ENCODE assay signal across 22 mouse cellular contexts in the genomic region with DNA sequence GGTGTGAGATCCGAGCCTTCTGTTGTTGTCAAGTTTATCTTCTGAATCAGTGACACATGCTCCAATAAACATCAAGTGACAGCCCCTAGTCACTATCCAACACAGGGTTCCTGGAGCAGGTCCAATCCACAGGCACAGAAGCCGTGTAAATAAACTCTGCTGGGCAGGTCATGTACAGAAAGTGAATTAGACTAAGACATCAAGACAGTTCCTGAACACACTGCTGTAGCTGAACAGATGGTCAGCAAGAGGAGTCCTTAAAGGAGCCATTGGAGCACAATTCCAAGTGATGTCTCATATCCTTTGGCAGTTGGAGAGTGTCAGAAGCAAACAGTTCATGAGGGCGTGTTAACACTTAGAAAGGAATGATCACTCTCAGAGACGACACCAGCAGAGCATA.
DNase-seq lines count a peak whose midpoint lies in the region; ATAC-seq lines count a peak whose summit lies in the region.
"Had no signal": no experiment of that assay in that cellular context is flagged by ENCODE, and none has a peak within 500 bp of the region (broad histone marks: within the 10 kb centered on the region; RNA-seq: fewer than 3 reads in every experiment).

No protein-coding gene starts in this region.

- no peak overlapping the region for H3K4me3 ChIP-seq in forebrain, embryonic 13.5 days
- H3K4me3 ChIP-seq in forebrain, embryonic 16.5 days (replicated peaks; ENCODE audit: low read length), result no peak overlapping the region
- H3K4me3 ChIP-seq in heart, embryonic 11.5 days (ENCODE audit: low read depth, low read length), result no peak overlapping the region
- H3K4me3 ChIP-seq: embryonic facial prominence, embryonic 13.5 days; heart, embryonic 12.5 days; layer of hippocampus, adult 2 months; left cerebral cortex, adult 2 months; limb, embryonic 12.5 days; liver, embryonic 13.5 days had no signal

- H3K4me1 ChIP-seq in forebrain, embryonic 13.5 days, result 0 out of 2 replicates have a peak, but pooled peaks cover 6% of the 10 kb centered on the region
- H3K4me1 ChIP-seq in forebrain, embryonic 16.5 days (replicated peaks; ENCODE audit: control insufficient read depth, insufficient read depth, low read length), result peaks cover 5% of the 10 kb centered on the region; the same call in 1 of the 2 replicates
- no peaks in the 10 kb centered on the region for H3K4me1 ChIP-seq in heart, embryonic 11.5 days (ENCODE audit: control insufficient read depth, insufficient read depth, low read length)
- H3K4me1 ChIP-seq: embryonic facial prominence, embryonic 13.5 days; heart, embryonic 12.5 days; limb, embryonic 12.5 days; liver, embryonic 13.5 days had no signal

- H3K36me3 ChIP-seq in forebrain, embryonic 13.5 days (ENCODE audit: poor library complexity, severe bottlenecking), result no peaks in the 10 kb centered on the region
- no peaks in the 10 kb centered on the region for H3K36me3 ChIP-seq in forebrain, embryonic 16.5 days (ENCODE audit: control insufficient read depth, insufficient read depth)
- H3K36me3 ChIP-seq in heart, embryonic 11.5 days (ENCODE audit: control insufficient read depth, insufficient read depth, low read length), result no peaks in the 10 kb centered on the region
- H3K36me3 ChIP-seq: embryonic facial prominence, embryonic 13.5 days; G1E; heart, embryonic 12.5 days; limb, embryonic 12.5 days; liver, embryonic 13.5 days had no signal

- H3K27me3 ChIP-seq in forebrain, embryonic 13.5 days, result no peaks in the 10 kb centered on the region
- H3K27me3 ChIP-seq in forebrain, embryonic 16.5 days (replicated peaks; ENCODE audit: control insufficient read depth, insufficient read depth, low read length), result no peaks in the 10 kb centered on the region
- H3K27me3 ChIP-seq in heart, embryonic 11.5 days (ENCODE audit: control insufficient read depth, insufficient read depth, low read length), result no peaks in the 10 kb centered on the region
- H3K27me3 ChIP-seq: embryonic facial prominence, embryonic 13.5 days; heart, embryonic 12.5 days; limb, embryonic 12.5 days; liver, embryonic 13.5 days had no signal

- 66% methylated on average over 4 of the region's 4 CpGs for WGBS in forebrain, embryonic 13.5 days
- WGBS in forebrain, embryonic 16.5 days, result 50% methylated on average over 4 of the region's 4 CpGs
- WGBS in heart, embryonic 11.5 days (ENCODE audit: insufficient replicate concordance), result 71% methylated on average over 4 of the region's 4 CpGs

- intact Hi-C loops in left cerebral cortex, postnatal 4 days (cut with DNase I), result no loop called here
- intact Hi-C loops in left cerebral cortex, postnatal 10 days (cut with DNase I), result no loop called here

- ATAC-seq in forebrain, embryonic 13.5 days, result peak; percentile 74; the same call in 1 of the 2 replicates
- ATAC-seq in forebrain, embryonic 16.5 days, result no peak
- no peak for ATAC-seq in heart, embryonic 11.5 days (replicated peaks; ENCODE audit: insufficient number of reproducible peaks, low FRiP score, low TSS enrichment)
- ATAC-seq: CD4-positive, CD25-positive, alpha-beta regulatory T cell, adult 4 months had no signal

- H3K9me3 ChIP-seq in forebrain, embryonic 13.5 days (replicated peaks), result no peaks in the 10 kb centered on the region
- no peaks in the 10 kb centered on the region for H3K9me3 ChIP-seq in forebrain, embryonic 16.5 days (ENCODE audit: control insufficient read depth, low read length)
- H3K9me3 ChIP-seq in heart, embryonic 11.5 days (replicated peaks; ENCODE audit: control insufficient read depth, low read length), result no peaks in the 10 kb centered on the region
- H3K9me3 ChIP-seq: embryonic facial prominence, embryonic 13.5 days; heart, embryonic 12.5 days; limb, embryonic 12.5 days; liver, embryonic 13.5 days had no signal

- no peak overlapping the region for H3K9ac ChIP-seq in forebrain, embryonic 13.5 days
- no peak overlapping the region for H3K9ac ChIP-seq in forebrain, embryonic 16.5 days (replicated peaks; ENCODE audit: low read depth, low read length)
- H3K9ac ChIP-seq in heart, embryonic 11.5 days (ENCODE audit: low read depth, low read length), result no peak overlapping the region
- H3K9ac ChIP-seq: embryonic facial prominence, embryonic 13.5 days; heart, embryonic 12.5 days; limb, embryonic 12.5 days; liver, embryonic 13.5 days had no signal

- no peak overlapping the region for H3K4me2 ChIP-seq in forebrain, embryonic 13.5 days
- H3K4me2 ChIP-seq in forebrain, embryonic 16.5 days (ENCODE audit: low read length), result no peak overlapping the region
- H3K4me2 ChIP-seq in heart, embryonic 11.5 days, result no peak overlapping the region
- H3K4me2 ChIP-seq: embryonic facial prominence, embryonic 13.5 days; heart, embryonic 12.5 days; limb, embryonic 12.5 days; liver, embryonic 13.5 days had no signal

- H3K27ac ChIP-seq in forebrain, embryonic 13.5 days, result no peak overlapping the region
- H3K27ac ChIP-seq in forebrain, embryonic 16.5 days (ENCODE audit: low read length), result no peak overlapping the region
- no peak overlapping the region for H3K27ac ChIP-seq in heart, embryonic 11.5 days (ENCODE audit: low read depth, low read length)
- H3K27ac ChIP-seq: embryonic facial prominence, embryonic 13.5 days; kidney, postnatal 0 days; layer of hippocampus, adult 2 months; left cerebral cortex, adult 2 months; limb, embryonic 12.5 days; liver, embryonic 13.5 days had no signal

- DNase-seq in left cerebral cortex, postnatal 4 days, result peak; percentile 81
- no peak for DNase-seq in left cerebral cortex, postnatal 10 days (ENCODE audit: extremely low spot score in 1 of 2, low spot score in 2 of 2)
- DNase-seq in cerebellum, adult 11 months, result peak; percentile 77
- peak; percentile 84 to 91 for DNase-seq in cerebellum, postnatal 14 days
- DNase-seq in adrenal gland, postnatal 36 days, result no peak
- DNase-seq: adrenal gland, adult 2 months; heart, postnatal 4 days; kidney, adult 11 months; liver, embryonic 13.5 days; midbrain, embryonic 14.5 days; thymus, postnatal 4 days had no signal

Comparison
In these comparisons a context has a peak if more than half of its experiments do, and no peak if none do; other contexts are left out.
1. DNase-seq: peak in left cerebral cortex, postnatal 4 days (single experiment), cerebellum, adult 11 months (single experiment) and cerebellum, postnatal 14 days (2 of 2); none in left cerebral cortex, postnatal 10 days (0 of 2) and adrenal gland, postnatal 36 days (0 of 2).